Mouse (Mus musculus): ENCODE measurements at regions not wholly inside any gene's neighbourhood (a gene's known extent, or its start where the extent isn't known, plus 50 kb on each side); places are given as distances from the start of the nearest gene placed in this dataset.

DNA sequence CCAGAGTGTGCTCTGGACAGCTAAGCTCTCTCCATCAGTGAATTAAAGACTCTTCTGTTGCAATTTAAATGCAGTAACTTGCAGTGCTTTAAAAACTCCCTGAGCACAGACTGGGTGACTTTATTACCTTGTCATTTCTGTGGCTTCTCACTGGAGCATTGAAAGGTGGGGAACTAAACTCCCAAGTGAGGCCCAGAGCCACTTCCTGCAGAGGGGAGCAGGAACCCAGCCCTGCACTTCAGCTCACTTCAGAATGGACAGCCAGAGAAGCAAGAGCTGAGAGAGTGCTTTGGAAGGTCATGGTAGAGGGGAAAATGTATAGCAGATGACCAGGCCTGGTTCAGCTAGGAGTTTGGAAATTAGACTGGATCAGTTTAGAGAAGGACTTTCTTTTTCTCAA lies 69.3 kb upstream of the Cnr1 start:
- TF ChIP-seq GATA1 (IDR thresholded peaks at IDR 0.05; ENCODE audit: low read length): no peak
- no peak for TF ChIP-seq TAL1 (IDR thresholded peaks at IDR 0.05; ENCODE audit: low read length)
